Mouse (Mus musculus) heart, postnatal 0 days (tissue): Measurements from ENCODE around the gene Mpped1. TPM values are rescaled to one million over a fixed set of nuclear protein-coding genes. Genes with fewer than 3 reads are reported as not detected.

Experiments
- ATAC-seq: fragments of 200-750 bp; cut with Nextera tagmentation; 2 replicates; pipeline ENCODE4 v1.8.0; 2017; ENCODE audit warnings: low read depth, moderate number of reproducible peaks, moderate library complexity; ENCODE audit not compliant: insufficient read depth
- DNase-seq: peaks from one replicate; pipeline ENCODE4 v3.0.0-alpha.2; 2016; ENCODE audit warnings: low spot score
- H3K27ac ChIP-seq: fragments of 300-500 bp; sonication (generic); 2 replicates; pipeline ENCODE4 v1.5.1; 2014; ENCODE audit warnings: low read depth, mild to moderate bottlenecking
- H3K27me3 ChIP-seq: fragments of 300-500 bp; sonication (generic); 2 replicates; pipeline ENCODE4 v1.6.1; 2014; ENCODE audit warnings: low read length, mixed read lengths; ENCODE audit not compliant: control insufficient read depth, insufficient read depth
- H3K36me3 ChIP-seq: fragments of 300-500 bp; sonication (generic); replicated peaks from 2 replicates; pipeline ENCODE4 v1.6.1; 2014; ENCODE audit warnings: low read length, mixed read lengths; ENCODE audit not compliant: control insufficient read depth, insufficient read depth
- H3K4me1 ChIP-seq: fragments of 300-500 bp; sonication (generic); 2 replicates; pipeline ENCODE4 v1.6.1; 2014; ENCODE audit warnings: antibody characterized with exemption; ENCODE audit not compliant: control insufficient read depth, insufficient read depth
- H3K4me2 ChIP-seq: fragments of 300-500 bp; sonication (generic); 2 replicates; pipeline ENCODE4 v1.6.1; 2014; ENCODE audit warnings: low read depth, mild to moderate bottlenecking, low read length, moderate library complexity
- H3K4me3 ChIP-seq: fragments of 300-500 bp; sonication (generic); 2 replicates; pipeline ENCODE4 v1.5.1; 2014; ENCODE audit warnings: low read depth, low read length
- H3K9ac ChIP-seq: fragments of 300-500 bp; sonication (generic); replicated peaks from 2 replicates; pipeline ENCODE4 v1.6.1; 2014; ENCODE audit warnings: low read depth, low read length, mixed read lengths
- H3K9me3 ChIP-seq: fragments of 300-500 bp; sonication (generic); replicated peaks from 2 replicates; pipeline ENCODE4 v1.6.1; 2016; ENCODE audit warnings: low read length; ENCODE audit not compliant: control insufficient read depth
- CTCF ChIP-seq: IDR thresholded peaks from 2 replicates; pipeline ENCODE4 v1.5.1; 2016; ENCODE audit warnings: antibody characterized with exemption, control low read depth, low read depth
- EP300 ChIP-seq: IDR thresholded peaks from 2 replicates; pipeline ENCODE4 v1.6.1; 2016; ENCODE audit warnings: antibody characterized with exemption, low read depth
- WGBS: fragments of 180-500 bp; shearing (Covaris S2); extraction: QIAGEN DNeasy Blood & Tissue Kit; methylation state at CpG from one replicate; pipeline ENCODE4 v1.1.7; 2014; 5-methylcytosine and 5-hydroxymethylcytosine counted together
- polyA plus RNA-seq: library from polyadenylated mRNA; unstranded; fragments of >200 nt; fragmentation: Nextera tagmentation; extraction: Ambion mirVana; gene quantifications from 2 replicates; pipeline ENCODE4 v1.2.1, GENCODE M21; 2015
- total RNA-seq: library from RNA; depleted of rRNA; stranded (reverse); fragments of >200 nt; gene quantifications from 2 replicates; pipeline ENCODE4 v1.2.3, GENCODE M21; 2014; ENCODE audit warnings: low replicate concordance; rRNA removed

The Mpped1 gene
- total and polyA plus RNA-seq, 2 experiments from 2014 or later: not detected

- DNase-seq (no peak), ATAC-seq (no peak)
- WGBS: 77% methylated on average over 15 of the region's 15 CpGs
- no peak overlapping the region for H3K4me3 ChIP-seq
- H3K9ac ChIP-seq: no peak overlapping the region
- no peak overlapping the region for H3K27ac ChIP-seq
- H3K36me3 ChIP-seq: no peaks in the 10 kb centered on the region
- no peak overlapping the region for H3K4me2 ChIP-seq
- H3K27me3 ChIP-seq: no peaks in the 10 kb centered on the region
- TF ChIP-seq CTCF (no peak), EP300 (no peak)
- H3K9me3 ChIP-seq: no peaks in the 10 kb centered on the region
- H3K4me1 ChIP-seq: no peaks in the 10 kb centered on the region
These were observed 113.6 kb downstream of the Mpped1 start for GRCm38 (mm10) chr15:83892871-83893270.

DNA sequence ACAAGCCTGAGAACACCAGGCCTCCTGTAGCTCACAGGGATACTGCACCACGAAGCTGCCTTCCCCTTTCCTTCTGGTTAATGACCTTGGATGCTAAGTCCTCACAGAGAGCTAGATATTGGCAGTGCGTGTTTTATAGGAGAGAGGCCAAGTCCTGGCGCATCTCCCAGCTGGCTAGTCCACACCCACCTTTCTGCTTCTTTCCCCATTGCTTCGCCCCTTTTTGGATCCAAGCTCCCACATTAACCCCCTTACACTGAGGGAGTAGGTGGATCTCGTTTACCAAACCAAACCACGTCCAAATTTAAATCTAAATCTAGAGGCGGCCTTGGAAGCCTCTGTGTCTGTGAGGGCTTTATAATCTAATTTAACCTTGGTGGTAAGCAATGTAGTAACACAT lies 115.0 kb downstream of the Mpped1 start:
- H3K27ac ChIP-seq: no peak overlapping the region
- WGBS: 59% methylated on average over 7 of the region's 7 CpGs
- no peaks in the 10 kb centered on the region for H3K27me3 ChIP-seq
- H3K4me2 ChIP-seq: no peak overlapping the region
- TF ChIP-seq EP300: no peak
- no peak for TF ChIP-seq CTCF
- DNase-seq: no peak
- H3K4me3 ChIP-seq: no peak overlapping the region
- no peak overlapping the region for H3K9ac ChIP-seq
- no peaks in the 10 kb centered on the region for H3K9me3 ChIP-seq
- H3K4me1 ChIP-seq: no peaks in the 10 kb centered on the region
- no peaks in the 10 kb centered on the region for H3K36me3 ChIP-seq
- ATAC-seq: no peak

DNA sequence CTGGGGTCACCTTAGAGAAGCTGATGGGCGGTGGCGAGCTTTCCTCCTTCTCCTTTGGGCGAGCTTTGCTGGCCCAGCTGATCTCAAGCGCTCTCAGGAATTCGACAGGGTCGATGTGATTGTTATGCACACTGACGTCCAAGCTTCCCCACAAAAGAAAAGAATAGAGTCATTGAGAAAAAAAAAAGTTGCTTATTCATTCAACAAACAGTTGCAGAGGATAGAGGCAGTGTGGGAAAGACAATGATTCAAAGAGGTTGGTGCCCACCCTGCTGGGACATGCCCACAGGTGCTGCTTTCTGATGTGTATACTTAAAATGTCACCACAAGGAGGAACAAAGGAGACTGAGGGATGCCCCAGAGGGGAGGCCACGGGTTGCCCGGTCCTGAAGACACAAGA lies 116.7 kb downstream of the Mpped1 start:
- Histone ChIP-seq H3K27me3 (no peaks in the 10 kb centered on the region), H3K4me3 (no peak overlapping the region), H3K36me3 (no peaks in the 10 kb centered on the region), H3K9me3 (no peaks in the 10 kb centered on the region), H3K4me2 (no peak overlapping the region), H3K27ac (no peak overlapping the region), H3K4me1 (no peaks in the 10 kb centered on the region), H3K9ac (no peak overlapping the region)
- 32% methylated on average over 9 of the region's 9 CpGs for WGBS
- ATAC-seq: no peak
- no peak for TF ChIP-seq CTCF
- no peak for DNase-seq

- ATAC-seq (no peak), DNase-seq (no peak)
- 59% methylated on average over 9 of the region's 9 CpGs for WGBS
- Histone ChIP-seq H3K4me1 (no peaks in the 10 kb centered on the region), H3K9me3 (no peaks in the 10 kb centered on the region), H3K27ac (no peak overlapping the region), H3K36me3 (no peaks in the 10 kb centered on the region), H3K27me3 (0 out of 2 replicates have a peak, but pooled peaks cover 2% of the 10 kb centered on the region), H3K4me3 (no peak overlapping the region), H3K4me2 (no peak overlapping the region), H3K9ac (no peak overlapping the region)
- TF ChIP-seq CTCF (no peak), EP300 (no peak)
These were observed 118.0 kb downstream of the Mpped1 start for GRCm38 (mm10) chr15:83897286-83897685.

DNA sequence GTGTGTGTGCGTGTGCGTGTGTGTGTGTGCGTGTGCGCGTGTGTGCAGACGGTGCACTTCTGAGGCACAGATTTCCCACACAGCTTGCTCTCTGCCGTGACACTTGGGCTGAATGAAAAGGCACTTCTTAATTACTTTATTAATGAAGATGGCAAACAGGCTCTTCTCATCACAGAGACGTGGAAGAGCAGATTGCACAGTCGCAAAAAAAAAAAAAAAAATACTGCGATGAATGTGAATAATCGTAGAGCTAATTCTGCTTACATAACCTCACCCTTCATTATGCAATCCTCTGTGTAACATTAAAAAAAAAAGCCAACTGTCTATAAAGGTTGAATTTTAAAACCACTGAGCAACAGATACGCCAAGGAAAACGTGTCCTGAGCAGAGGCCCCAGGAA lies 127.2 kb downstream of the Mpped1 start:
- ATAC-seq (no peak), DNase-seq (no peak)
- Histone ChIP-seq H3K4me3 (no peak overlapping the region), H3K27me3 (peaks cover 10% of the 10 kb centered on the region; the same call in 1 of the 2 replicates), H3K4me1 (no peaks in the 10 kb centered on the region), H3K9me3 (no peaks in the 10 kb centered on the region), H3K36me3 (no peaks in the 10 kb centered on the region), H3K27ac (no peak overlapping the region), H3K9ac (no peak overlapping the region), H3K4me2 (no peak overlapping the region)
- 84% methylated on average over 13 of the region's 13 CpGs for WGBS
- TF ChIP-seq EP300 (no peak), CTCF (no peak)

Other genes starting within 250 kb of the Mpped1 start
- 264 and 335 TPM in 2 replicates for gene Tspo, start 215.9 kb upstream of the Mpped1 start, total RNA-seq
- gene Tspo, start 215.9 kb upstream of the Mpped1 start, polyA plus RNA-seq: 205 and 210 TPM in 2 replicates
- gene Mcat, start 215.7 kb upstream of the Mpped1 start, total RNA-seq: 66.6 and 87.2 TPM in 2 replicates
- 33.5 and 36.9 TPM in 2 replicates for gene Mcat, start 215.7 kb upstream of the Mpped1 start, polyA plus RNA-seq
- 14.7 and 15.9 TPM in 2 replicates for gene Ttll12, start 184.3 kb upstream of the Mpped1 start, total RNA-seq
- gene Ttll12, start 184.3 kb upstream of the Mpped1 start, polyA plus RNA-seq: 7.8 and 8.6 TPM in 2 replicates
- gene Scube1, start 54.4 kb upstream of the Mpped1 start, total RNA-seq: 1.3 and 4.3 TPM in 2 replicates
- 1.6 and 1.9 TPM in 2 replicates for gene Scube1, start 54.4 kb upstream of the Mpped1 start, polyA plus RNA-seq